Mouse (Mus musculus) small intestine, adult 2 months (tissue): ENCODE data around the gene Atp6v0a4.

ENCODE experiments used
- CTCF ChIP-seq: fragments of 200-500 bp; IDR thresholded peaks from 2 replicates; pipeline ENCODE4 v1.5.1; 2012; ENCODE audit warnings: low read depth, mild to moderate bottlenecking, control low read depth, inconsistent platforms, low read length, moderate library complexity, mixed read lengths; ENCODE audit not compliant: insufficient replicate concordance, insufficient read length; ENCODE audit errors: extremely low read depth
- POLR2A ChIP-seq: fragments of 200-500 bp; IDR thresholded peaks from 2 replicates; pipeline ENCODE4 v1.6.1; 2012; ENCODE audit warnings: low read depth, mild to moderate bottlenecking, control low read depth, inconsistent platforms, low read length, moderate library complexity

DNA sequence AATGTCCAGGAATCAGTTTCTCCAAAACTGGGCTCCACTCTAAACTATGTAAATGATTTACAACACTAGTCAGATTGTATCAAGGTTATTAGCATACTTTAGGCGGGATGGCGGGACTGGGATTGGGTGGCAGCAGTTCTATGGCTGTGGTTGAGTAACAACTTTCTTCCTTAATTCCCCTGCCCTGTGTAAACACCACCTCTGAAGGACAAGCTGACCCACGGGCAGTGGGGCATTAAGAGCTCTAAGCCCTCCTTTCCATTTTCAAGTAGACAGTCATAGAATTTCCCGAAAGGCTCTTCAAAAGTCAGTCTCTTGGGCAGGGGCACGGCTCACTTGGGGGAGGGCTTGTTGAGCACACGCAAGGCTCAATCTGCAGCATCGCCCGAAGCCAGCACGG, 13.5 kb downstream of the Atp6v0a4 start:
- TF ChIP-seq CTCF (no peak), POLR2A (no peak)
